Mouse (Mus musculus): ENCODE results near the gene Lyrm4.

Gene Lyrm4

DNA sequence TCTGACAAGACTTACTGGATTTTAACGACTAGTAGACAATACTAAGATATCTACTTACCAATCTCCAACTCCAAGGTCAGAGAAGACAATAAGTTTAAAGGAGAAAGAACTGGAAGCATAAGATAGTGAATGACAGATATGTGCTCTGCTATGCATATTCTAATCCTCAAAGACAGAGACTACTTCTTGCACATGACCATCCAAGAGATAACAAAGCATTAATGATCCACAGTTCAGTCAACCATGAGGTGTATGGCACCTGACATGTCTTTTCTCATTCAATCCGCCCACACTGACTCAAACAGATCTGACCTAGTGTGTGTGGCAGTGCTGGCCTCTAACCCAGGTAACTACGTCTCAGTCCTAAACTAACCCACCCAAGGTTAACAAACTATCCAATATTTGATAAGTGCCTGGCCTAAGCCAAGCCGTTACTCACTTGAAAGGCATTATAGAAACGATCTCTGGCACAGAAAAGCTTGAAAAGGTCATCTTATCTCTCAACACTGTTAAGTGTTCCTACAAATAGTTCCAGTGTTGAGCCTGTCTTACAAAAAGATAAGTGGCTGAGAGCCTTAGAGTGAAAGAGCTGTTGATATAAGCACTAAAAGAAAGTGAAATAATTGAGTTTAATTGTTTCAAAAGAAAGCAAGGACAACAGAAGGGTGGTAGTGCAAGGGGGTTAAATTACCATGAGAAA is 20.5 kb downstream of the Lyrm4 start:
- no peak for DNase-seq

DNA sequence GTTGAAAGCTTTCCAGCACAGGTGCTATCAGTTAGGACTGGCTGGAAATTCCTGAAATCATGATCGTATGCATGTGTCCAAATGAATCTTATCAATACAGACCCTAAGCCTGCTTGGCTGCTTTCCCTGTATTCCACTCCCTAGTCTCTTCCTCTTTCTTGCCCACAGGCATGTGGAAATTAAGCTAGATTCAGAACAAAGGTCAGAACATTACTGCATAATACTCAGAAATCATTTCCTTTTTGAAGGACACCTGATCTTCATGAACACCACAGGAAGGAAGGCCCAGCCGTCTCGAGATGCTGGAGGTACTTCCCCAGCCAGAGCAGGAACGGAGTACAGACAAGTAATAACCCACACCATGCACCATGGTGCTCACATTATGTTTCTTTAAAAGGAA is 29.2 kb downstream of the Lyrm4 start:
- no peak for DNase-seq

DNA sequence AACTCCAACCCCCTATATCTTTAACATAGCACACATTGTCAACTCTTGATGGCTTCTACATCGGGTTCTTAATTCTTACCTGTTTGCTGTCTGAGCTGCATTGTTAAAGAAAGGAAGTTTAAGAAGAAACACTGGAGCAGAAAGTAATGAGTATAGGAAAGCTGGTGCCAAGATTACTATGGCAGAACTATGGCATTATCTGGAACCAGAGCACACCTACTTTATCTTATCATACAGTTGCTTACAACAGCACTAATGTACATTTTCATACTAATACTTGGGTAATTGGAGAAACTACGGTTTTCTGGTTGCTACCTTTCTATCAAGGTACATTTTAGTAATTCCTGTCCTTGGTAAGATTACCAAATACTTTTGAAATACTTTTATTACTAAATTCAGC is 29.9 kb downstream of the Lyrm4 start:
- no peak for DNase-seq

DNA sequence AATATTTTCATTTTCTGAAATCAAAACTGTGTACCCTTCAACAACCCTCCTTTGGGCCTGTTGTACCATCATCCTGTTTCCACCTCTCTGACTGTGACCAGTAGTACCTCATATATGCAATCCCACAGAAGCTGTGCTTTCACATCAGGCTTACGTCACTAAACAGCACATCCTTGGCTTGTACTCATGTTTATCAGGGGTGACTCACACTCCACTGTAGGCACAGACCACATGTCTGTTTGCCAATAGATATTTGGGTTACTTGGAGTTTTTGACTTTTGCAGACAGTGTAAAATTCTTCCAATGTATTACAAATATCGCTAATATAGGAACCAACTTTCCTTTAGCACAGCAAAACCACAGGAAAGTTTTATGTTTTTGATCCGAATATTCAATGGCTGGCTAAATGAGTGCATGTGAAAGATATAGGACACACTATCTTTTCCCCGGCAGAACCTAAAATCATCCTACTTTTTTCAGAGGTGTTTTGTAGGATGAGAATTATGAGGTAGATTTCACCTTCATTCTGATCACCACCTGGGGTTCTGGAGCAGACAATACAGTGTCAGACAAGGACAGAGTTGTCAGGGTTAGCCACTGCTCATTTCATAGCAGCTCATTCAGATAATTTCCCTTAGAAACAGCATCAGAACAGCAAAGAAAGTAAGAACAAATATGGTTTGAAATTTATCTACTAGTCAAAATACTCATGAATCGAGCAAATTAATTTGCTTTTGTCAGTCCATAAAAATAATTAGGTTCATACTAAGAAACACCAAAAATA is 30.5 kb downstream of the Lyrm4 start:
- peak; percentile 11 for DNase-seq

DNA sequence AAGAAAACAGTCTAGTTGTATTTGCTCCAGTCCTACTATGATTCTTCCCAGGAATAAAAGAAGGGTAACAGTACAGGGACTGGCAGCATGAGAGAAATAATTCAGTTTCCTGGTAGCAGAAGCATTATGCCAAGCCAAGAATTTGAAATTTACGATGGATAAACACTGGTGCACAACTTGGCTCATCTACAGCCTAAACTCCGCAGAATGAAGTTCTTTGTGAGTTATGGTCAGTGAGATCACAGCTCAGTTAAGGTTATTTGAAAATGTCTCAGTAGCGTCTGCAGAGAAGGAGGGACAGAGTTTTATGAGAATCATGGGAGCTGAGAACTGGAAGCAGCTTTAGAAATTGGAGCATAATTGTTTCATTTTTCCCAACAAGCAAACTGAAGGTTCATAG is 31.4 kb downstream of the Lyrm4 start:
- DNase-seq: no peak

DNA sequence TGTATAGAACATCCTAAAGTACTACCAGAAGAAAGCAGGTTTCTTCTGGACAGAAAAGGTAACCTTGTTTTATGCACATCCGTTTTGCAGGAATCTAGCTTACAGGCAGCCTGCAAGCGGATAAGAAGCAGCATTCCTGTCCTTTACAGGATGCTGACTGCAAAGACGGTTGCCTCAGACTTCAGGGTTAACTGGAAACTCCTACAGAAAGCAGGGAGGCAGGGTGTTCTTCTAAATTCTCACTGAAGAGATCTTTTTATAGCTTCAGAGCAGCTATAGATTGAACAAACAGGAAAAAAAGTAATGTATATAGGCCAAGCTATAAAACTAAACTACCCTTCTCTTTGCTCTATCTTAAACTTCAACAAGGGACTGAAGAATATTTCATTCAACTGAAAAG is 32.6 kb downstream of the Lyrm4 start:
- DNase-seq: peak; percentile 23

DNA sequence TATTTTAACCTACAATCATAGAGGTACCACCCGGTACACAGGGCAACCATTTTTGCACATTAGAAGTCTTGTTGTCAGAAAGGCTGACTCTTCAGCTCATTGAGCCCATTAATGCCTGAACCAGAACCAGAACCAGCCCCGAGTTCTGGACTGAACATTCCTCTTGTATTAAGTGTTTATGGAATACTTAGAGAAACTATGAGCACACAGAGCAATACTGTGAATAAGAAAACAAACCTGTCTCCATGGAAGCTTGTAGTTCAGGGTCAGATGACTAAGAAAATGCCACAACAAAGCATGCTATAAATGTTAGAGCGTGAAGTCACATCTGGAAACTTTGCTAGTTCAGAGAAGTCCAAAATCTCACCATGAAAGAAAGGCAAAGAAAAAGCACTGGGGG is 35.7 kb downstream of the Lyrm4 start:
- DNase-seq: no peak

DNA sequence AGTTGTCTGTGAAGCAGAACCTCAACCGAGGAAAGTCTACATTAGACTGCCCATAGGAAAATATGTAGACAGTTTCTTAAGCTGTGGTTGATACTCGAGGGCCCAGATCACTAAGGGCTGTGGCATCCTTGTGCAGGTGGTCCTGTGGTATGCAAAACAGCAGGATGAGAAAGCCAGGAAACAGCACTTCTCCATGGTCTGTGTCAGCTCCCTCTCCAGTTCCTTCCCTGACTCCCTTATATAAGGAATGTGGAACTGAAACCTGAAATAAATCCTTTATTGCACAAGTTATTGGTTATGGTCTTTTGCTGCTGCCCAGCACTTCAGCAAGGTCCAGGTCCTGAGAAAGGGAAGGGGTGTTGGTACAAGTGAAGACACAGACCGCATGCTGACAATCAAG is 42.8 kb downstream of the Lyrm4 start:
- no peak for DNase-seq

DNA sequence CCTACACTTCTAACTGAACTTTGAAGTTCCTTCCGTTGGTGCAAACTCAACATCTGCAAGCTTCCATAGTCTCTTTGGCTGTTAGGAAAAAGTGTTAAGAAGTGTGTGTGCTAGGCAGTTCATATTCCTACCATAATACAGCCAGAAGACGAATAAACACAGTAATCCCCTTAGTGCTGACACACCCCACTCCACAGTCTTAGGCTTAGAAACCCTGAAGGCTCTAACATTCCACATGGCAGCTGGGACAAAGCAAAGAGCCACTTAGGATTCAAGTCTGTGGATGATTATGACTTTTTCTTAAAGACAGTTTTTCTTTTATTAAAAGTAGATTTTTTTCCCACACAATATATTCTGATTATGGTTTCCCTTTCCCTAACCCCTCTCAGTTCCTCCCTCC is 50.6 kb downstream of the Lyrm4 start:
- DNase-seq: no peak

DNA sequence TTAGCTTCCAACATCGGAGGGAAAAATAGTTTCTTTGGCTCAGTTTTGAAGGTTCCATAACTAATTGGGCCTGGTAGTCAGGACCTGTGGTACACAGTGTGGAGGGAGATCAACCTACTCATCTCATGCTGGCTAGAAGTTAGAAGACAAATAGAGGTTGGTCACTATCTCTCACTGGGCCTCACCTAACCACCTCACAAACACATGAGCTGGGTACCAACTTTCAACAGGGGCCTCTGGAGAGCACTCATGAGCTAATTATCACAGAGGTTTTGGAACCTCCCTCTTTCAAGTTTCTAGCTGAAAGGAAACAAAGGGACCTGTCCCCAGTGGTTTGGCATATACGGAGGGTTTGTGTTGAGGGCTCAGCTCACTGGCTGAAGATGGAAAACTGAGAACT is 59.8 kb downstream of the Lyrm4 start:
- DNase-seq: no peak

DNA sequence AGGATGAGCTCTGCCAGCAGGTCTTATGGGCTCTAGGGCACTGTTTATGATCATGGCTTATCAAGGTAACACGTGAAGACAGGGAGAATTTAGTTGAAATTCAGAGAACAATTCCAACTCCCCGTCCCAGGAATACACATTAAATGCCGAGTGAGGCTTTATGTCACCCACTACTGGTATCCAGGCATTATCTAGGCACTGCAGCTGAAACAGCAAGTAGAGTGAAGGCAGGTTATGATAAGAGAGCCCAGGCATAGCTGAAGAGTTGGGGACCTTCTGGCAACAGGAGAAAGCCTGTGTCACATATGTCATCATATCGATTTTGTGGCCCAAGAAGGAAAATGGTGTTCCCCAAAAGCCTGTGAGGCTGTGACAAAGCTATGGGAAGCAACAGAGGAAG is 60.4 kb downstream of the Lyrm4 start:
- no peak for DNase-seq

DNA sequence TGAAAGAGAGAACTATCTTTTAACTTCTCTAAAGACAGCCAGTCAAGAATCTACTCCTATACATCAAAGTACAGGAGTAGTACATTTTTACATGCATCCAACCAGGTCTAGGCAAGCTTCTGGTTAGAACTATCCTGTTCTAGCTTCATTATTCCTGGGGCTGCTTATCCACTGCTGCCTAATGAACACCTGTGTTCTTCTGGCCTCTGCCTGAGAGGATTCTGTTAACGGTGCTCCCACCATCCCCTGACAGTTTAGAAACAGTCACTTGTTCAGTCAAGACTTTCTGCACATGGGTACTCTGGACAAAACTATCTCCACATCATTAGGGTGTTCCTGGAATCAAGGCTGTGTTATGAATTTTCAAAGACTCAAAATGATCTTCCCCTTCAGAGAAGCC is 60.8 kb downstream of the Lyrm4 start:
- DNase-seq: no peak

DNA sequence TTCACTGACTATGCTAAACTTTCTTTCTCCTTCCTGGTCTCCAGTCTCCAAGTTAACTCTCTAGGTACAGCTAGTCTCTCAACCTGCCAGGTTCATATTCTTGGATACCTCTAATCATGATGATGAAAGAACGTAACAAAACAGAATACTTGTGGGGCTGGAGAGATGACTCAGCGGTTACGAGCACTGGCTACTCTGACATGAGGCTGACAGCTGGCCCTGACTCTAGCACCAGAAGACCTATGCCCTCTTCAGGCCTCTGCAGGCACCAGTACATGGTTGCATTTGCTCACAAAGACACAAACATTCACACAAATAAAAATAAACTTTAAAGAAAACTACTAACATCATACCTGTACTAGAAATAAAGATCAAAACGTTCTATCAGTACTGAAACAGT is 81.8 kb downstream of the Lyrm4 start:
- no peak for DNase-seq

DNA sequence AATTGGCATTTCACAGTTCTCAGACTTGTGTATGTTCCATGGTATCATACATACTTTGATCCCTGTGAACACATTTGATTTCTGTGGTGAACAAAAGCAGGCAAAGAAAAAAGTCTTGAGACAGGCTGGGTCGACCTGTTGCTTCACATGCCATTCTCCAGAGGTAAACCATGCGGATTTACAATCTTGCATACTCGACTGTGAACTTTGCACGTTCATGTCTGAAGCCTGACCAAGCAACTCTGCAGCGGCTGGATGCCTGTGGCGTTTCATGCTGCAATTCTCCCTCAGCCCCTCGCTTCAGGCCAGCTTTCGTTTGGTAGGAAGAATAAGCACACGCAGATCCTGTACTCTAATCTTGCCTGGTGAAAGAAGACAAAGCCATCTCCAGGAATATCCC is 85.4 kb downstream of the Lyrm4 start:
- no peak for DNase-seq

DNA sequence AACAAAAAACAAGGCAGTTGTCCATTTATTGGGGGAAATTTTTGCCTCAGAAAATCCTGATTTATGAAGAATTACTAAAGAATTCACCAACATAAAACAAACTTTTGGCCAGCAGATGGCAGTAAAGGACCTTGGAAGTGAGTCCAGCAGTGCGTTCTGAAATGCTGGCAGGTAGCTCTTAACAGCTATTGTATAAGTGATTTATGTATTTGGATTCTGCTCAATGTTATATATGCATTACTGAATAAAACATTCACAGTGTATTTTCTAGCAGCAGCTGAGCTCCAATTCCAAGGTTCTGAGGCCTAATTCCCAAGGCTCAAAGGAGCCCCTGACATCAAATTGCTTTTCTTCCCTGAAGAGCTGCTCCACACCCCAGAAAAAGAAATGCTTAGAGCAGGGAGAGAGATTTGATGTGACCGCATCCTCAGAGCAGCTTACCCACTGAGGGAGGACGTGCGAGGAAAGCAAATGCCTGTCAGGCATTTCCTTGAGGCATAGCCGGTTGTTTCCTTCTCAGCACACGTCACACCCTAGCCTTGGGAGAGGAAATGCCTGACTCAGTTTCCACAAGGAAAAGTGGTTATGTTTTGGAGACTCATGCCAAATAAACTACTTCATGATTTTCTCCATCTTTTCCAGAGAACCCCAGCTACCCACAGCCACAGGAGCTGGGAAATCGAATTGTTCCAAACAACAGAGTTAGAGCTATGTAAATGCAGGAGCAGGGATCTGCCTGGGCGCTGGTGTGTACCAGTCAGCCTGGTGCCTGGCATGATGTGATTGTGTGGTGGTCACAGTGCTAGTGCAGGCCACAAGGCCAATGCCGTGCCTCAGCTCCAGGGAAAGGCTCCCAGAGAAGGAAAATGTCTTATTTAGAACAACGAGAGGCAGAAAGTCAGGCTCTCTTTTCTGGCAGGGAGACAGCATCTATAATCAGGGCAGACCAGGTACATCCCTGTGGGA is 97.7 kb downstream of the Lyrm4 start:
- peak; percentile 79 for DNase-seq

DNA sequence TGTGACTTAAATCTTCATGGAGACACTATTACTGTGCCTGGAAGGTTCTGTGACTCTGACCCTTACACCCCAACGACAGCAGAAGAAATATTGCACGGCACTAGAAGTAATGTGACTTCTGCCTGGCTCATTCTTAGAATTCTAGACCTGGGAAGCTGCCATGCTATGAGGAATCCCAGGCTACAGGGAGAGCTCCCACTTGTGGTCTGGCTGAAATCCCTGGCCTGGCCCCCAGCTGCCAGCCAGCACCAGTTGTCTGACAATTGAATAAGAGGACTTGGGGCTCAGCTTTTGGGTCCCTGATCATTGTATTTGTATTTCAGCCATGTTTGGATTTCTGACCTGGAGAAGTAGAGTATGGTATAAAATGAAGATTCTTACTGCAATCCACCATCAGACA is 99.3 kb downstream of the Lyrm4 start:
- no peak for DNase-seq

DNA sequence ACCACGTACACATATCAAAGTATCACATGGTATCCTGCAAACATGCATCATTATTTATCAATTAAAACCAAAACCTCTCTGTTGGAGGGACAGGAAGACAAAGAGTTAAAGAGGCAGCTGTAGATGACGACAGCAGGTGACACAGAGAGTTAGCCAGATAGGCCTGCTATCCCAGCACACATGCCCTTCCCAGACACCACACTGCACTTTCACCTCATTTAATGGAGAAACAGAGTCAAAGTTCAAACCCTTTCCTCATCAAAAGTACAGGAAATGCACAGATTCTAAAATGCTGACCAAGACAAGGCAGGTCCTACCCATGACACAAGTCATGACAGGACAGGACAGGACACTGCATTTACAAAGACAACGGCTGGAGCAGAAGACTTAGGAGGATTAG is 101.7 kb downstream of the Lyrm4 start:
- no peak for DNase-seq

DNA sequence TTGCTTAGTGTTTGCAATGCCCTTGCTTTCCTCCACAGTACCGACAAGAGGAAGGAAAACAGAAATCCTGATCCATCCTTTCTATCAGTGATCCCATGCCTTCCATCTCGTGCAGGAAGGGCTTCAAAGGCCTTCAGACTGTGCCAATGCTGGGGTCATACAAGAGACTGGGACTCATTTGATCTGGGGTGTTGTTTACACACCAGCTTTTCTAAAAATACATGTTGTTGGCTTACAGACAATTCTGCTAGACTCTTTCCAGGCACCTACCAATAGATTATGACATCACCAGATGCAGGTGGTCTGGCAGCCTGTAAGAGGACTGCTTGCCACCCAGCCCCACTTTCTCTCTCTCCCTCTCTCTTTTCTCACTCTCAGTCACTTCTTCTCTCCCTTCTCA is 107.3 kb downstream of the Lyrm4 start:
- no peak for DNase-seq

DNA sequence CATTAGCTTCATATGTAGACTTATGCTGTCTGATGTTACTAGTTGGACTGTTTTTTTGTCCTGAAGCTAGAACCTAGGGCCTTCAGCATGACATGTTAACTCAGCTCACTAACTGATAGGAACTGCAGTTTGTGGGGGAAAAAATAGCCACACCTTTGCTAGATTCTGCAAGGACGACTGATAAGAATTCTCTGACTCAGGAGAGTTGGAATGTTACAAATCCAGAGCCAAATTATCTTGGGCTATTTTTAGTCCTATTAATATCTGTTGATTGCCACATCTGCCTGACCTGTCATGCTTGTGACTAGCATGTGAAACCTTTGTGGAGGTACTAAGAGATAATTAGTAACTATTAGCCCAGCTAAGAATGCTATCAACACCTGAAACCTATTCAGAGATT is 116.5 kb downstream of the Lyrm4 start:
- no peak for DNase-seq

DNA sequence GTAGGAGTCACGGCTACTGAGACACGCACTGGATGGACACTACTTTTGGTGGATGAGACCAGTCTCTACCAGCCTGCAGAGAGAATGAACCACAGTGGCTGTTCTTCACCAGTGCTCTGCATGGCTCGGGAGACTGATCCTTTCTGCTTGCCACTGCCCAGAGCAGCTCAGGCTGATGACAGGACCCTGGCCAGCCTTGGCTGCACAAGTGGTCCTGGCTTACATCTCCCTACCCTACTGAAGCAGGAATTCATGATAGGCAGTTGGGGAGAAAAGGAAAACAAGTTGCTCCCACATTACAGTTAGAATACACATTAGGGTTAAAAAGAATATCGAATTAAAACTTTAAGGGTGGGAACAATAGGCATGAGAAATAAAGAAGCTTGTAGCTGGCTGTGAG is 119.7 kb downstream of the Lyrm4 start:
- no peak for DNase-seq

DNA sequence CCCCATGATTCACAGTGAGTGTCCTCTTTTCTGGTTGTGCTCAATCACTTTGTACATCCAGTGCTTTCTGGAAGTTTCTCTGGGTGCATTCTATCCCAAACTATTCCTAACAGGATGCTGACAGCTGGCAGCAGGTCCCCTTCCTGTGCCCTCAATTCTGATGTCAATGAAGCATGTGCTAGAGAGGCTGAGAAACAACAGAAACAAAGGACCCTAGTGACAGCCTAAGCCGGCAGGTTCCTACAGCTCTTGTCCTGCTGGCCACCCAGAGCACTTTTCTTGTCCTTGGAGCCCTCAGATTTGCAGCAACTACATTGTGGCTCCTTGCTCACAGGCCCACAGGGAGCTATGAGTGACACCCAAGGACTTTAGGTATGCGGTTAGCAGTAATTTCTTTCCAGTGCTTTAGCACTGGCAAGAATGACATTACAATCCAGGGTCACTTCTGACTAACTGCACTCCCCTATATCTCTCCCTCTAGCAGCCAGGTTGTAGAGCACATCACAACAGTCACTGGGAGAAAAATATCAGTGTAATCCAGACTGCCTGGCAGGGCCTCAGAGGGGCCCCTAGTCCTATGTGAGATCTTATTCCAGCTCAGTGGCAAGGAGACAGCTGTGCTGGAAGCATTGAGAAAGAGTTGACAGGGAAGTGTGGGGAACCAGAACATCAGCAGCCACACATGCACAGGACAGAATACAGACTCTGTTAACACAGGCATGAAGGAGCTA is 121.5 kb downstream of the Lyrm4 start:
- DNase-seq: no peak

DNA sequence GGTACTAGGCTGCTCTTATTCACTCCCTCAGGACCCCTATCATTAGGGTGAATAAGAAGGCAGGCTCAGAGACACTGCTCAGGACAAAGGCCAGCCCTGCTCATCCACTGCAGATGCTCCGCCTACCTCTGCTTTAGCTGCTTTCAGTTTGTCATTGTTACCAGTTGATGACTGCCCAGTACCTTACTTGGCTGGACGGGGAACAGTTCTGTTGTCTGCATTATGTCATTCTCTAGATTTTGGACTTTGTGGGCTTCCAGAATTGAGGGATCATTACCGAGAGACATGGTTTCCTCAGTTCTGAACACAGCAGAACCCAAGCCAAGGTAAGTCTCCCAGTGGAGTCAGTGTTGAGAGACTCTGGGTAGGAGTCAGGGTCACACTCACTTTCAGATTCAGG is 122.1 kb downstream of the Lyrm4 start:
- DNase-seq: no peak

DNA sequence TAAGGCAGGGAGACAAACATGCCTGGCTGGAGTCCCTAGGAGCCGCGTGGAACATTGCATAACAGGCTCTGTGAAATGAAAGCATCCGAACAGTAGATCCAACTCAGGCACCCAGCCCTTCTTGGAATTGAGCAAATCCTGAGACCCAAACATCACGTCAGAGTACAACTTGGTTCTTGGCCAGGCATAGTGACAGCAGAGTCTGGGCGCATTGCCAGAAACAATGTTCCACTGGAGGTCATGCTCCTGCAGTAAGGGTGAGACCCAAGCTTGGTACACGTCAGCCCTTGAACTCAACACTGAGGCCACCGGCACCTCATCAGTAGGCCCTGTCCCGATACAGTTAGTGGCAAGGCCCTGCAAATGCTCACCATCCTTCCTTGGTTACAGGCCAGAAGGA is 123.3 kb downstream of the Lyrm4 start:
- DNase-seq: peak; percentile 66
